Mouse (Mus musculus) liver, embryonic 15.5 days (tissue): ENCODE data around the gene Nudc. TPM values are rescaled to one million over a fixed set of nuclear protein-coding genes. Genes with fewer than 3 reads are reported as not detected.

Experiments
- ATAC-seq: fragments of 200-750 bp; cut with Nextera tagmentation; 2 replicates; pipeline ENCODE4 v1.8.0; 2017; ENCODE audit warnings: moderate number of reproducible peaks, mild to moderate bottlenecking, moderate library complexity; ENCODE audit not compliant: insufficient read depth
- H3K27ac ChIP-seq: fragments of 300-500 bp; sonication (generic); replicated peaks from 2 replicates; pipeline ENCODE4 v1.5.1; 2015; ENCODE audit warnings: mild to moderate bottlenecking, inconsistent platforms
- H3K27me3 ChIP-seq: fragments of 300-500 bp; sonication (generic); 2 replicates; pipeline ENCODE4 v1.6.1; 2015; ENCODE audit warnings: mild to moderate bottlenecking, inconsistent platforms
- H3K36me3 ChIP-seq: fragments of 300-500 bp; sonication (generic); replicated peaks from 2 replicates; pipeline ENCODE4 v1.6.1; 2015; ENCODE audit warnings: moderate library complexity, mild to moderate bottlenecking, inconsistent platforms
- H3K4me1 ChIP-seq: fragments of 300-500 bp; sonication (generic); replicated peaks from 2 replicates; pipeline ENCODE4 v1.6.1; 2015; ENCODE audit warnings: inconsistent platforms
- H3K4me2 ChIP-seq: fragments of 300-500 bp; sonication (generic); 2 replicates; pipeline ENCODE4 v1.6.1; 2015; ENCODE audit warnings: moderate library complexity, mild to moderate bottlenecking, inconsistent platforms
- H3K4me3 ChIP-seq: fragments of 300-500 bp; sonication (generic); replicated peaks from 2 replicates; pipeline ENCODE4 v1.5.1; 2015; ENCODE audit warnings: mild to moderate bottlenecking, inconsistent platforms
- H3K9ac ChIP-seq: fragments of 300-500 bp; sonication (generic); 2 replicates; pipeline ENCODE4 v1.6.1; 2015; ENCODE audit warnings: moderate library complexity, mild to moderate bottlenecking, inconsistent platforms
- H3K9me3 ChIP-seq: fragments of 300-500 bp; sonication (generic); replicated peaks from 2 replicates; pipeline ENCODE4 v1.6.1; 2016; ENCODE audit warnings: inconsistent platforms
- WGBS: fragments of 180-500 bp; shearing (Covaris S2); methylation state at CpG from one replicate; pipeline ENCODE4 v1.1.7; 2015; ENCODE audit warnings: mixed read lengths; ENCODE audit not compliant: insufficient replicate concordance; 5-methylcytosine and 5-hydroxymethylcytosine counted together
- microRNA-seq: library from miRNA; unstranded; fragments of <30 nt; microRNA quantifications from one replicate; pipeline ENCODE4, GENCODE M21; 2016
- polyA plus RNA-seq: library from polyadenylated mRNA; unstranded; fragments of >200 nt; fragmentation: Nextera tagmentation; extraction: Ambion mirVana; gene quantifications from 2 replicates; pipeline ENCODE4 v1.2.1, GENCODE M21; 2015

The Nudc gene
- polyA plus RNA-seq, 1 experiment from 2014 or later = 116 TPM

GRCm38 (mm10) chr4:133489489-133490245 lies 56.1 kb downstream of the Nudc start:
- 52% methylated on average over 4 of the region's 4 CpGs for WGBS
- Histone ChIP-seq H3K4me1 (peaks cover 44% of the 10 kb centered on the region), H3K4me3 (no peak overlapping the region), H3K27me3 (peaks cover 46% of the 10 kb centered on the region), H3K9me3 (no peaks in the 10 kb centered on the region), H3K9ac (no peak overlapping the region), H3K4me2 (no peak overlapping the region), H3K27ac (no peak overlapping the region), H3K36me3 (no peaks in the 10 kb centered on the region)
- ATAC-seq = no peak

- Histone ChIP-seq H3K4me1 (peaks cover 45% of the 10 kb centered on the region), H3K4me3 (no peak overlapping the region), H3K9me3 (no peaks in the 10 kb centered on the region), H3K9ac (no peak overlapping the region), H3K4me2 (no peak overlapping the region), H3K27me3 (peaks cover 46% of the 10 kb centered on the region), H3K27ac (no peak overlapping the region), H3K36me3 (no peaks in the 10 kb centered on the region)
- peak; percentile 73 for ATAC-seq
- 57% methylated on average over 20 of the region's 20 CpGs for WGBS
Observed at GRCm38 (mm10) chr4:133488619-133489392, 57.0 kb downstream of the Nudc start.

GRCm38 (mm10) chr4:133486673-133487357 lies 59.0 kb downstream of the Nudc start:
- no peak for ATAC-seq
- Histone ChIP-seq H3K4me3 (no peak overlapping the region), H3K27me3 (peaks cover 48% of the 10 kb centered on the region), H3K36me3 (no peaks in the 10 kb centered on the region), H3K27ac (no peak overlapping the region), H3K4me2 (no peak overlapping the region), H3K9me3 (no peaks in the 10 kb centered on the region), H3K4me1 (peaks cover 39% of the 10 kb centered on the region), H3K9ac (no peak overlapping the region)
- WGBS = 79% methylated on average over 26 of the region's 26 CpGs

GRCm38 (mm10) chr4:133485691-133486425 lies 59.9 kb downstream of the Nudc start:
- H3K4me1 ChIP-seq = peaks cover 31% of the 10 kb centered on the region
- H3K9me3 ChIP-seq = no peaks in the 10 kb centered on the region
- peaks cover 56% of the 10 kb centered on the region for H3K27me3 ChIP-seq
- no peak overlapping the region for H3K4me2 ChIP-seq
- no peaks in the 10 kb centered on the region for H3K36me3 ChIP-seq
- H3K27ac ChIP-seq = no peak overlapping the region
- WGBS = 78% methylated on average over 28 of the region's 28 CpGs
- H3K9ac ChIP-seq = no peak overlapping the region
- no peak for ATAC-seq
- no peak overlapping the region for H3K4me3 ChIP-seq

GRCm38 (mm10) chr4:133484266-133485025 lies 61.4 kb downstream of the Nudc start:
- Histone ChIP-seq H3K27me3 (peaks cover 70% of the 10 kb centered on the region), H3K9ac (no peak overlapping the region), H3K4me2 (0 out of 2 replicates have a peak overlapping the region, but pooled peaks have one; percentile 0), H3K36me3 (no peaks in the 10 kb centered on the region), H3K27ac (no peak overlapping the region), H3K9me3 (no peaks in the 10 kb centered on the region), H3K4me1 (peaks cover 39% of the 10 kb centered on the region), H3K4me3 (no peak overlapping the region)
- 14% methylated on average over 22 of the region's 22 CpGs for WGBS
- no peak for ATAC-seq

Small RNAs within 50 kb of the gene (microRNA-seq; reads per million reads assigned to microRNA genes)
- not detected for gene Gm23158

Other genes with a start within 250 kb of the Nudc start
- 8.1 and 8.5 TPM in 2 replicates for gene Wdtc1, start 192.5 kb downstream of the Nudc start, polyA plus RNA-seq
- gene Slc9a1, start 176.3 kb downstream of the Nudc start, polyA plus RNA-seq = 2.9 and 3.0 TPM in 2 replicates
- 0.15 and 0.21 TPM in 2 replicates for gene Tent5b, start 65.9 kb downstream of the Nudc start, polyA plus RNA-seq
- gene Trnp1, start 47.4 kb downstream of the Nudc start, polyA plus RNA-seq = 0.06 TPM in 1 of 2 replicates, not detected in the other
- 1.0 and 1.5 TPM in 2 replicates for gene Kdf1, start 27.0 kb downstream of the Nudc start, polyA plus RNA-seq
- 0.97 and 1.2 TPM in 2 replicates for gene Nr0b2, start 7.4 kb upstream of the Nudc start, polyA plus RNA-seq
- gene Gpatch3, start 28.7 kb upstream of the Nudc start, polyA plus RNA-seq = 3.8 and 4.9 TPM in 2 replicates
- 8.6 and 10.8 TPM in 2 replicates for gene Gpn2, start 38.4 kb upstream of the Nudc start, polyA plus RNA-seq
- gene Sfn, start 56.2 kb upstream of the Nudc start, polyA plus RNA-seq = 0.47 and 0.69 TPM in 2 replicates
- 1.2 and 1.9 TPM in 2 replicates for gene Zdhhc18, start 104.2 kb upstream of the Nudc start, polyA plus RNA-seq
- 5.5 and 6.3 TPM in 2 replicates for gene Pigv, start 126.7 kb upstream of the Nudc start, polyA plus RNA-seq
- 7.6 and 9.3 TPM in 2 replicates for gene Arid1a, start 210.8 kb upstream of the Nudc start, polyA plus RNA-seq